Mouse (Mus musculus): ENCODE data around the gene Casp7. TPM values are rescaled to one million over a fixed set of nuclear protein-coding genes. Genes with fewer than 3 reads are reported as not detected.
A peak's percentile ranks its signal among the peaks of the same experiment; 100 is the strongest.

The Casp7 gene
- 53.9 and 70.4 TPM in 2 replicates for total RNA-seq (2012; rRNA removed)
- 10 to 100 TPM in 1 of 2 experiments, not detected in 1; 69.4 TPM for polyA plus RNA-seq (2012; ENCODE audit: insufficient read depth in 1 of 2, insufficient read length in 2 of 2, low read depth in 1 of 2, low replicate concordance in 2 of 2, missing spikeins in 1 of 2)

GRCm38 (mm10) chr19:56396669-56397621, at the start of gene Casp7:
TSS of gene Casp7 (plus strand) at chr19:56397129.
- Histone ChIP-seq H3K9me3 (replicated peaks; ENCODE audit: insufficient read depth, low read length) (no peaks in the 10 kb centered on the region), H3K79me2 (ENCODE audit: control insufficient read depth, insufficient read depth, low read length, poor library complexity) (peaks cover 35% of the 10 kb centered on the region), H3K27me3 (ENCODE audit: control insufficient read depth in 1 of 2, insufficient read depth in 2 of 2, low read length in 2 of 2) (no peaks in the 10 kb centered on the region), H3K4me1 (ENCODE audit: control insufficient read depth in 1 of 2, insufficient read depth in 2 of 2, low read length in 2 of 2) (peaks cover 36 to 70% of the 10 kb centered on the region in 2 experiments), H3K4me3 (ENCODE audit: control insufficient read depth in 1 of 2, insufficient read depth in 1 of 2, low read depth in 2 of 2, low read length in 2 of 2) (peak within 1 kb of the TSS; percentile 53 to 74), H3K9ac (ENCODE audit: control insufficient read depth, low read depth, low read length, poor library complexity, severe bottlenecking) (peak within 1 kb of the TSS; percentile 70), H3K27ac (ENCODE audit: control insufficient read depth, low read depth, low read length) (peak within 1 kb of the TSS; percentile 95), H3K36me3 (ENCODE audit: control insufficient read depth in 1 of 2, insufficient read depth in 2 of 2, low read length in 2 of 2) (peaks cover 0 to 46% of the 10 kb centered on the region in 2 experiments; a peak in 3 of 4 replicates)
- DNase-seq (ENCODE audit: low read depth, low spot score), result peak; percentile 88
- no peak for TF ChIP-seq CHD2 (IDR thresholded peaks at IDR 0.05; ENCODE audit: low read length)
- TF ChIP-seq RCOR1 (IDR thresholded peaks at IDR 0.05; ENCODE audit: low read depth, low read length), result no peak
- TF ChIP-seq GATA1 (IDR thresholded peaks at IDR 0.05; ENCODE audit: low read depth, low read length), result no peak
- TF ChIP-seq E2F4 (IDR thresholded peaks at IDR 0.05; ENCODE audit: borderline replicate concordance, low read depth, low read length), result peak; percentile 78; the same call in 1 of the 2 replicates
- peak; percentile 34; the same call in 1 of the 2 replicates for TF ChIP-seq TCF12 (IDR thresholded peaks at IDR 0.05; ENCODE audit: low read depth, low read length)
- no peak; the same call in none of the 2 replicates for TF ChIP-seq MAZ (IDR thresholded peaks at IDR 0.05; ENCODE audit: low read depth, low read length)
- TF ChIP-seq ZKSCAN1 (IDR thresholded peaks at IDR 0.05; ENCODE audit: low read depth, low read length), result no peak
- no peak for TF ChIP-seq NRF1 (IDR thresholded peaks at IDR 0.05; ENCODE audit: insufficient read depth, low read depth, low read length, poor library complexity, severe bottlenecking)
- TF ChIP-seq GABPA (IDR thresholded peaks at IDR 0.05; ENCODE audit: low read depth, low read length), result no peak
- TF ChIP-seq POLR2A (IDR thresholded peaks at IDR 0.05; ENCODE audit: control insufficient read depth in 1 of 2, insufficient read depth in 1 of 2, low read depth in 1 of 2, low read length in 2 of 2, poor library complexity in 1 of 2), result peak; percentile 26 to 61; a peak in 3 of 4 replicates
- TF ChIP-seq BHLHE40 (IDR thresholded peaks at IDR 0.05; ENCODE audit: borderline replicate concordance, low read depth, low read length), result peak; percentile 53; the same call in 1 of the 2 replicates
- no peak for TF ChIP-seq RAD21 (IDR thresholded peaks at IDR 0.05; ENCODE audit: low read depth, low read length)
- TF ChIP-seq MYC (IDR thresholded peaks at IDR 0.05; ENCODE audit: low read depth, low read length), result peak; percentile 80
- TF ChIP-seq MEF2A (IDR thresholded peaks at IDR 0.05; ENCODE audit: extremely low read depth, insufficient replicate concordance, low read depth, low read length, poor library complexity, severe bottlenecking), result no peak
- TF ChIP-seq ZC3H11A (IDR thresholded peaks at IDR 0.05; ENCODE audit: low read depth, low read length), result no peak
- no peak for TF ChIP-seq POLR2AphosphoS5 (IDR thresholded peaks at IDR 0.05; ENCODE audit: borderline replicate concordance, low read depth, low read length)
- no peak for TF ChIP-seq KAT2A (conservative IDR thresholded peaks at IDR 0.05; ENCODE audit: low read depth, low read length)
- TF ChIP-seq SMC3 (IDR thresholded peaks at IDR 0.05; ENCODE audit: low read depth, low read length), result no peak
- peak; percentile 9; the same call in 1 of the 2 replicates for TF ChIP-seq ETS1 (IDR thresholded peaks at IDR 0.05; ENCODE audit: low read depth, low read length)
- no peak for TF ChIP-seq TAL1 (IDR thresholded peaks at IDR 0.05; ENCODE audit: low read length)
- TF ChIP-seq TBP (IDR thresholded peaks at IDR 0.05; ENCODE audit: low read depth, low read length), result no peak
- peak; percentile 93 for TF ChIP-seq MAX (IDR thresholded peaks at IDR 0.05; ENCODE audit: low read length)
- TF ChIP-seq ZMIZ1 (IDR thresholded peaks at IDR 0.05; ENCODE audit: low read depth, low read length), result no peak
- TF ChIP-seq USF1 (IDR thresholded peaks at IDR 0.05; ENCODE audit: low read depth, low read length), result peak; percentile 75
- TF ChIP-seq ZNF384 (IDR thresholded peaks at IDR 0.05; ENCODE audit: low read depth, low read length), result no peak
- TF ChIP-seq NELFE (IDR thresholded peaks at IDR 0.05; ENCODE audit: low read depth, low read length), result peak; percentile 55
- TF ChIP-seq POLR2AphosphoS2 (IDR thresholded peaks at IDR 0.05; ENCODE audit: low read length), result peak; percentile 58; the same call in 1 of the 2 replicates
- TF ChIP-seq EP300 (IDR thresholded peaks at IDR 0.05; ENCODE audit: low read depth in 1 of 2, low read length in 2 of 2), result peak in 1 of 2 experiments; percentile 32; a peak in 2 of 4 replicates
- TF ChIP-seq CHD1 (IDR thresholded peaks at IDR 0.05; ENCODE audit: low read depth, low read length), result no peak; the same call in 1 of the 2 replicates
- no peak for TF ChIP-seq MYB (IDR thresholded peaks at IDR 0.05; ENCODE audit: low read depth, low read length)
- TF ChIP-seq CTCF (IDR thresholded peaks at IDR 0.05 in 2 of 3, conservative IDR thresholded peaks at IDR 0.05 in 1 of 3; ENCODE audit: control insufficient read depth in 1 of 3, insufficient read depth in 1 of 3, low read depth in 2 of 3, low read length in 3 of 3, poor library complexity in 1 of 3, severe bottlenecking in 1 of 3), result peak in 2 of 3 experiments; percentile 26 to 32; a peak in 3 of 6 replicates
- peak; percentile 41; the same call in 1 of the 2 replicates for TF ChIP-seq HCFC1 (IDR thresholded peaks at IDR 0.05; ENCODE audit: low read depth, low read length)
- TF ChIP-seq JUND (IDR thresholded peaks at IDR 0.05; ENCODE audit: low read depth, low read length), result no peak
- TF ChIP-seq USF2 (IDR thresholded peaks at IDR 0.05; ENCODE audit: borderline replicate concordance in 1 of 2, insufficient read depth in 1 of 2, low read depth in 1 of 2, low read length in 2 of 2), result no peak
